In genomic region chr2:130629839-130630203, GRCm38 (mm10) we compare ENCODE assay signal across 8 mouse cellular contexts. TPM values are rescaled to one million over a fixed set of nuclear protein-coding genes. Genes with fewer than 3 reads are reported as not detected.
DNase-seq lines count a peak whose midpoint lies in the region; ATAC-seq and TF ChIP-seq lines count a peak whose summit lies in the region.

Fastkd5 (minus strand) TSS chr2:130630027.
Ubox5 (minus strand) TSS chr2:130630038.

- intact Hi-C loops in heart, postnatal 14 days (cut with DNase I), result no loop called here

- WGBS in forebrain, embryonic 14.5 days, result under 1% methylated on average over 25 of the region's 25 CpGs
- 0% methylated on average over 25 of the region's 25 CpGs for WGBS in lung, adult 2 months

- TF ChIP-seq POLR2A in ES-Bruce4 (IDR thresholded peaks at IDR 0.05; ENCODE audit: insufficient read depth, low read length), result no peak
- TF ChIP-seq POLR2A in lung, adult 2 months (IDR thresholded peaks at IDR 0.05; ENCODE audit: borderline replicate concordance, extremely low read depth, low read depth, low read length), result peak; percentile 63; the same call in 1 of the 2 replicates

- peak; percentile 89 for ATAC-seq in forebrain, embryonic 14.5 days
- peak; percentile 80 for ATAC-seq in neutrophil, adult 5-6 weeks (ENCODE audit: extremely low read depth, insufficient number of reproducible peaks, low FRiP score, poor library complexity, severe bottlenecking)

- TF ChIP-seq CTCF in ES-Bruce4 (IDR thresholded peaks at IDR 0.05; ENCODE audit: low read depth, low read length), result no peak
- TF ChIP-seq CTCF in lung, adult 2 months (IDR thresholded peaks at IDR 0.05; ENCODE audit: insufficient read depth, low read length), result no peak

- DNase-seq in cerebellum, adult 11 months, result peak; percentile 85
- DNase-seq in forebrain, embryonic 14.5 days (ENCODE audit: low spot score), result peak; percentile 91
- peak; percentile 89 to 95 for DNase-seq in heart, postnatal 14 days
- DNase-seq in layer of hippocampus, adult 11-12 months (ENCODE audit: low spot score), result peak; percentile 90
- peak; percentile 92 for DNase-seq in lung, adult 2 months
- DNase-seq in thymus, adult 18-20 months, result peak; percentile 73 to 79

- peak within 1 kb of the TSS; percentile 0; the same call in 1 of the 2 replicates for H3K27ac ChIP-seq in ES-Bruce4 (ENCODE audit: insufficient read depth, low read length)
- peak within 1 kb of the TSS; percentile 54 for H3K27ac ChIP-seq in forebrain, embryonic 14.5 days (ENCODE audit: low read depth, low read length)

- H3K4me2 ChIP-seq in forebrain, embryonic 14.5 days (ENCODE audit: low read length), result peak within 1 kb of the TSS; percentile 70

- H3K4me3 ChIP-seq in ES-Bruce4 (ENCODE audit: low read depth, low read length), result peak within 1 kb of the TSS; percentile 87
- peak within 1 kb of the TSS; percentile 100 for H3K4me3 ChIP-seq in forebrain, embryonic 14.5 days (ENCODE audit: low read depth, low read length)
- peak within 1 kb of the TSS; percentile 71 for H3K4me3 ChIP-seq in lung, adult 2 months (replicated peaks; ENCODE audit: extremely low read depth, low read depth, low read length)

- no peaks in the 10 kb centered on the region for H3K27me3 ChIP-seq in ES-Bruce4 (ENCODE audit: control insufficient read depth, insufficient read depth, low read length, poor library complexity, severe bottlenecking)
- H3K27me3 ChIP-seq in forebrain, embryonic 14.5 days (replicated peaks; ENCODE audit: control insufficient read depth, insufficient read depth, low read length), result peaks cover 7% of the 10 kb centered on the region; the same call in 1 of the 2 replicates

- H3K9me3 ChIP-seq in ES-Bruce4 (replicated peaks; ENCODE audit: control insufficient read depth, insufficient read depth, low read length, poor library complexity, severe bottlenecking), result no peaks in the 10 kb centered on the region
- no peaks in the 10 kb centered on the region for H3K9me3 ChIP-seq in forebrain, embryonic 14.5 days (replicated peaks; ENCODE audit: control insufficient read depth, low read length)

- peaks cover 28% of the 10 kb centered on the region for H3K36me3 ChIP-seq in ES-Bruce4 (ENCODE audit: control insufficient read depth, insufficient read depth, low read length, poor library complexity, severe bottlenecking)
- peaks cover 16% of the 10 kb centered on the region for H3K36me3 ChIP-seq in forebrain, embryonic 14.5 days (ENCODE audit: control insufficient read depth, insufficient read depth, low read length)

- TF ChIP-seq EP300 in ES-Bruce4 (IDR thresholded peaks at IDR 0.05; ENCODE audit: insufficient read depth, low read depth, low read length), result no peak

- peak within 1 kb of the TSS; percentile 79 for H3K9ac ChIP-seq in ES-Bruce4 (ENCODE audit: low read depth, poor library complexity, severe bottlenecking)
- peak within 1 kb of the TSS; percentile 93 for H3K9ac ChIP-seq in forebrain, embryonic 14.5 days (ENCODE audit: low read length)

- peaks cover 9% of the 10 kb centered on the region for H3K4me1 ChIP-seq in ES-Bruce4 (ENCODE audit: control insufficient read depth, insufficient read depth, low read length)
- H3K4me1 ChIP-seq in forebrain, embryonic 14.5 days (ENCODE audit: control insufficient read depth, insufficient read depth, low read length), result peaks cover 12% of the 10 kb centered on the region
- peaks cover 8% of the 10 kb centered on the region for H3K4me1 ChIP-seq in lung, adult 2 months (ENCODE audit: control insufficient read depth, insufficient read depth, low read length)

RNA-seq across cellular contexts. Expression of gene Fastkd5, which starts in this region (rescaled TPM):
- polyA plus RNA-seq in ES-Bruce4 (2011; ENCODE audit: insufficient read depth, insufficient read length, low read depth, missing spikeins), result 21.5 and 22.5 TPM in 2 replicates
- 14.0 and 15.9 TPM in 2 replicates for polyA plus RNA-seq in forebrain, embryonic 14.5 days (2014; fragmentation: Nextera tagmentation; extraction: Ambion mirVana)
- 1 to 10 TPM; 7.3 to 9.3 TPM for total RNA-seq in heart, postnatal 14 days (2021)
- polyA plus RNA-seq in lung, adult 2 months (2012; rRNA removed), result 1.1 and 2.1 TPM in 2 replicates
- 12.0 and 18.9 TPM in 2 replicates for total RNA-seq in neutrophil, adult 5-6 weeks (2017)

RNA-seq across cellular contexts. Expression of gene Ubox5, which starts in this region (rescaled TPM):
- 10.4 and 11.6 TPM in 2 replicates for polyA plus RNA-seq in ES-Bruce4 (2011; ENCODE audit: insufficient read depth, insufficient read length, low read depth, missing spikeins)
- 13.0 and 14.9 TPM in 2 replicates for polyA plus RNA-seq in forebrain, embryonic 14.5 days (2014; fragmentation: Nextera tagmentation; extraction: Ambion mirVana)
- 1 to 10 TPM; 4.2 to 4.5 TPM for total RNA-seq in heart, postnatal 14 days (2021)
- polyA plus RNA-seq in lung, adult 2 months (2012; rRNA removed), result 4.7 and 6.0 TPM in 2 replicates
- total RNA-seq in neutrophil, adult 5-6 weeks (2017), result 3.3 and 4.3 TPM in 2 replicates

Comparison
In these comparisons a context has a peak if more than half of its experiments do, and no peak if none do; other contexts are left out.
1. Peak in every context shown above with its lines: DNase-seq, ATAC-seq, H3K4me3 ChIP-seq and H3K27ac ChIP-seq.